Mouse (Mus musculus) frontal cortex, adult (tissue): ENCODE measurements around the gene Morn1.
A peak's percentile ranks its signal among the peaks of the same experiment; 100 is the strongest.

Experiments
- ATAC-seq: cut with Nextera tagmentation; 2 replicates; pipeline ENCODE4 v1.9.2; 2017; ENCODE audit warnings: mild to moderate bottlenecking, moderate library complexity, mixed read lengths; ENCODE audit not compliant: low TSS enrichment

The Morn1 gene

DNA sequence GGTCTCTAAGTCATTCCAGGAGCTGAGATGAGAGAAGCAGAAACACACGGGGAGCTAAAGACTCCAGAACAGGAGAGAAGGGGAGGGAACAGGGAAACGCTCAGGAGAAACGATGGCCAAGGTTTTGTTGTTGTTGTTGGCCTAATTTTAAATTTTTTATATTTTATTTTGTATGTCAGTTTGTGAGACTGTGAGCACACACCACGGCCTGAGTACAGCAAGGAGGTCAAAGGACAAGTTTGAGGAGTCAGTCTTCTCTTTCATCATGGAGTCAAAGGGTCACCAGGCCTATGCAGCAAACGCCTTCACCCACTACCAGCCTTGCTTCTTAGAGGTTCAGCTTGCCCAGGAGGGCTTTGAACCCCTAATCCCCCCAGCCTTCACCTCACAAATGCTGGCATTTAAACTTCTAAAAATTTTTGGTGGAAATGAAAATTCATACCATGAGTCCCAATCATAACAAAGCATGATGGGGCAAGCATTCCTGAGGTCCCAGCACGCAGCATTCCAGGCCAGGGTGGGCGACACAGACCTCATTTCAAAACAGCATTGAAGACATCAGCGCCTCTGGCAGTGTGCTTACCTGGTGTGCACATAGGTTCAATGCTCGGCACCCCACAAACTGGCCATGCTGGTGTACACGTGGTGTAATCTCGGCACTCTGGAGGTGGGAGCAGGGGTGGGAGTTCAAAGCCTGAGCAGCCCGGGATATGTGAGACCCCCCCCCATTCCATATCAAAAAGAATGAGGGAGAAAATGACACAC lies 53.1 kb downstream of the Morn1 start:
- ATAC-seq, result no peak

DNA sequence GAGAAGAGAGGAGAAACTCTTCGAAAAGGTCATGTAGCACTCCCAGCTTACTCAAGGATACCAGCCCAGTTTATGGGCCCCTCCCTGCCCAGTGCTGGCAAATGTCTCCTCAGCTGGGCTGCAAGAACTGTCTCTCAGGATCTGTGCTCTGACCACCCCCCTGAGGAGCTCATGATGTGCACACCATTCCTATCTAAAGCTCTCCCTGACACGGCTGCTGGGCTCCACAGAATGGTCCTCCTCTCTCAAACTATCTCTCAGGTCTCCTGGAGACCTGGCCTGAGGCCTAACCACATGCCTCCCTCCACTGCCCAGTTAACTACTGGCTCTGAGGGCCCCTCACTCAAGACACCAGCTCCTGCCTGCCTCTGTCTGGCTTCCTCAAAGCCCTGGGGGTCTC lies 53.8 kb downstream of the Morn1 start:
- ATAC-seq, result no peak

DNA sequence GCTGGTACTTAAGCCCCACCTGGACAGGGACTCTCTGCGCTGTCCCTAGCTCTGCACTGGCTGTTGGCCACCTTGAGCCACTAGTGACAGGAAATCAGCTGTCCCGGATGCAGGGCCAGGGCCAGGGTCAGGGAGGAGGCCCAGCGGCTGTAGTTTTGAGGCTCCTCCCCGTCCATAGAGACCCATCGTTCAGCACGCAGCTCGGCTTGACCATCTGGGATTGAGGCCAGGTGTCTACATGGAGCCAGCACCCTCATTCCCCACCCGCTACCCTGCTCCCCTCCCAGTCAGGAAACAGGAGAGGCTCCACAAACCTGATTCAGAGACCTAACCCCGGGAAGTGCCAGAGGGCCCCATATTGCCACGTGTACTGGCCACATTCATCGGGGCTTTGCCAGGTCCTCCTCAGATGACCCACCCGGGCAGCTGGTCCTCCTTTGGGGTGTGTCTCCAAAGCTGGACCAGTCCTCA lies 54.5 kb downstream of the Morn1 start:
- ATAC-seq, result no peak

DNA sequence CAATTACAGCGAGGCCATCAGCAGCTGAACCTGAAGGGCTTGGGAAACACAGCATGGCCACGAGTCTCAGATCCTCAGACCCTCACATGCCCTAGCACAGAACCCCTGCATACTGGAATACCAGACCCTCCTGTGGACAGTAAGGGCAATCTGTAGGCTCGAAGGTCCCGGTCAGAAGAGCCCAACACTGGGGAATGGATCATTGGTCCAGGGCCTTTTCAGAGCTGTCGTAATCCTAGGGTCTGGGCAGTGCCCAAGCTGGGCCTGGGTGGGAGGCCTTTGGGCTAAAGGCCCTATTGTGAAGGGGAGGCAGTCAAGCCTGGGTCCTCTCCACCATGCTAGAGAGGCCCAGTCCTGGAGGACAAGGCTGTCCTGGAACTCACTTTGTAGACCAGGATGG lies 56.5 kb downstream of the Morn1 start:
- no peak for ATAC-seq

DNA sequence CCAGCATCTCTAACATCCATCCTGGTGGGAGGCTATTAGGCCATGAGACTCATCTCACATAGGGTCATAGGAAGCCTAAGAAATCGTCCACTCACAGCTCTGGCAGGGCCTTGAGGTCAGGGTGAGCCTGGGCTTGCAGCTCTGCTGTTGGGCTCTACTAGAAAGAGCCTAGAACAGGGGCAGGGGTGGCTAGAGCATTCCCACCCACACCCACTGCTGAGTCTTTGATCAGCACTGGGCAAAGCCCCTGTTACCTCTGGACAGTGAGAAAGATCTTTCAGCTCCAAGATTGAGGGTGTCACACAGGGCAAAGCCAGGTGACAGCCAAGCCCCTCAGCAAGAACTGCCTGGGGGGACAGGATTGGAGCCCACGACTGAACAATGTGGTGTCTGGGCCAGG lies 57.0 kb downstream of the Morn1 start:
- ATAC-seq, result no peak

DNA sequence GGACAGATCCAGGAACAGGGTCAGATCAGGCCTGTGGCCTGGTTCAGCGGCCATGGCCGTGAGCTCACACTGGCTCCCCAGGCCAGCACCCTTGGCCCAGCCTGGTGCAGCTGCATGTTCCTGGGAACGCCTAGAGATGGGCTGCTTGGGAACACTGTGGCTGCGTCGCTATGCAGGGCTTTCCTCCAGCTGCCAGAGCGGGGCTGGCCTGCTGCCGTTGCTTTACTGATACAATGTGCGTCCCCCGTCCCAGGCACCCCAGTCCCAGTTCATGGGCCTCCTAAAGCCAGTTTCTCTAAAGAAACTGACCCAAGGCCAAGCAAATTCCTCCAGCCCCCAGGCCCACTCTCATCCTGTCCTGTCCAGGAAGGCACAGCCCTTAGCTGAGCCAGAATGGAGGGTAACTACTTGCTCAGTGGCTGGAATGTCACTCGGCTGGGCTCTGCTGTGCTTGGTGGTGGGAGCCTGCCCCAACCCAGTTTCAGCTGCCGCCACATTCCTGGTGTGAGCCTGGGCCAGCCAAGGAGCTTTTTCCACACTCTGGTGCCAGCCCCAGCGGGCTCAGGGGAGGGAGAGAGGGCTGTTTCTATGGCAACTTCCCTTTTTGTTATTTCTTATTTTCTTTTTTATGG lies 57.6 kb downstream of the Morn1 start:
- ATAC-seq, result peak; percentile 66

DNA sequence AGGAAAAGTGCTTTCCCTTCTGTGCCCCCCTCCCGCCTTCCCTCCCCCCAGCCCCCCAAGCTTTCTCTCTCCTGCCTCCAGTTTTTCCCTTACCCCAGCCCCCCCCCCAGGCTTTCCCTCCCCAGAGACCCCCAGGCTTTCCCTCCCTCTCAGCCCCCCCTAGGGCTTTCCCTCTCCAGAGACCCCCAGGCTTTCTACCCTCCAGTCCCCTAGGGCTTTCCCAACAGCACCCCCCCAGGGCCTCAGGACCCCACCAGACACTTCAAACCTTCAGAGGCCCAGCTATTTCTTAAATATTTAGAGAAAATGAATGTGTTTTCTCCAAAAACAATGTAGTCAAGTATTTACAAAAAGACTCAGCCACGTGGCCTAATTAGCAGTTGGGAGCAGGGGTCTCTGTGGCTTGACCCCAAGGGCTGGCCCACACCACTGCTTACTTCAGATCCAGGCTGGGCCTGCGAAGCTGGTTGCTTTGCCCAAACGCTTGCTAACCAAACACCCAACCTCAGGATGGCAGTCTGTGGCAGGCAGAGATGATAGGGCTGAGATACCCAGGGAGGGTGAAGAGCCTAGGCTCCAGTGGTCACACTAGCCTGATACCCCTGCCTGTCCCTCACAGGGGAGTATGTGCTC lies 58.3 kb downstream of the Morn1 start:
- ATAC-seq, result no peak

DNA sequence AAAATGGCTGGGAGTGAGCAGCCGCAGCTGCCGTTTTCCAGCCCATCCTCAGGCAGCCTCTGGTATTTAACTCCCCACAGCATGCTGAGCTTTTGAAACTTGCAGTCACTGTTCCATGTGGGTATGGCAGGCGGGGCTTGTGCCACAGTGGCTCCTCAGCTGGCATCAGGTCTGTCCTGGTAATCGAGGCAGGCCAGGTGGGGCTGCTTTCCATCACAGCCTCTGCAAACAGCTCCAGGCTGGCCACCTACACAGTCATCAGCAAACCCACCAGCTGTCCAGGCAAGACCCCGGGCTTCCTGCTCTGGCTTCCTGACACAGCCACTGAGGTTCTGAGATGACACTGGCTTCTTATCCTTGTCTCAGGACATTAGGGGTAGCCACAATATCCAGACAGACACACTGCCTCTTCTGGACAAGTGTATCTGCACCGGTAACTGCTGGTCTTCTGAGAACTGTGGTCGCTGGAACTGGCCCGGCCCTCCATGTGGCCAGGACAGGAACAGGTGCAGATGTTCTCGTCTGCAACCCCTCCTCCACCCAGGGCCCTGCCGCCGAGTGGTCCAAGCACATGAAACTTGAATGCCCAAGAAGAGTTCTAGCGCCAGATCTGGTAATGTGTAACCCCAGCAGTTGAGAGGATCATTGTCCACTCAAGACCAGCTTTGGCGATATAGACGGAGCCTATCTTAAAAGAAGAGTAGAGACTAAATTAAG lies 59.9 kb downstream of the Morn1 start:
- peak; percentile 19; the same call in 1 of the 2 replicates for ATAC-seq

DNA sequence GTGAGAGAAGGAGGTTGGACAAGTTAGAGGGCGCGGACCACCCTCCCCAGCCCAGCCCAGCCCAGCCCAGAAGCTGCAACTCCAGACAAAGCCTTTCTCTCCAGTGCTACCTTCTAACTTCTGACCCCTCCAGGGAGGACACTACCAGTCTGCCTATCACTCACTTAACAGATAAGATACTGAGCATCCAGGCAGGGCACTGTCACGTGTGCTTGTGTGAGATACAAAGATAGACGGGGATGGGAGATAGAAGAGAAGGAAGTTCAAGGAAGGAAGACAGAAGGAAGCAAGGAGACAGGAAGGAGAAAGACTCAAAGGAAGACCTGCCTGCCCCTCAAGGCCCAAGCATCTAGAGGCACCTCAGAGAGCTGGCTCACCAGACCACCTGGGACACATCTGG lies 62.1 kb downstream of the Morn1 start:
- no peak for ATAC-seq

DNA sequence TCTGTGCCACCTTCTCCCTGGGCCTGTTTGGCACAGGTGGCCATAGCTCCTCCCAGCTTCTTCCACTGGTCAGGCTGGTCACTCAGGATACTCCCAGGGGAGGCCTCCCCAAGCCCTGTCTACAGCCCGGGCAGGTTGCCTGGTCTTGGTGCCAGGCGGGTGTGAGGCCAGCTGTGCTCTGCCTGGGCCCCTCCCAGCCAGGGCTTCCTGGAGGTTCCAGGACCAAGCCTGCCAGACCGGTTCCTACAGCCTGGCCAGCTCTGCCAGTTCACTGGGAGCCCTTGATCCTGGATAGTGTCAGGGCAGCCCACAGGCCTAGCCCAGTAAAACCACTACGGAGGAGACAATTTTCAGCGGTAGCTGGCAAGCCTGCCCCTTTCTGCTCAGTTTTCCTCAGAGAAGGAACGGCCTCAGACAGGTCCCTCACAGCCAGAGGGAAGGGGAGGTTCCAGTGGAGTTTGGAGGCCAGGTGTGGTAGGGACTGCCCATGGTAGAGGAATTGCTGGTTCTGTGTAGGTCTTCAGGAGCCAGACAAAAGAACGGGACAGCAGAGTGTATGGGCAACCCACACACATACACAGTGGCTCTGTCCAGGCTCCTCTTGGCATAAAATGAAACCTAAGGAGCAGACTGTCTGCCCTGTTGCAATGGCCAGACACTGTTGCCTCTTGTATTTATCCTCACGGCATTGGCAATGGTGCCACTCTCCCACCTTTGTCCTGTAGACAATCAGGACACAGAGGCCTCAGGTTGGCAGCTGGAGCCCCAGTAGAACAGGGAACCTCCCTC lies 62.7 kb downstream of the Morn1 start:
- no peak for ATAC-seq

DNA sequence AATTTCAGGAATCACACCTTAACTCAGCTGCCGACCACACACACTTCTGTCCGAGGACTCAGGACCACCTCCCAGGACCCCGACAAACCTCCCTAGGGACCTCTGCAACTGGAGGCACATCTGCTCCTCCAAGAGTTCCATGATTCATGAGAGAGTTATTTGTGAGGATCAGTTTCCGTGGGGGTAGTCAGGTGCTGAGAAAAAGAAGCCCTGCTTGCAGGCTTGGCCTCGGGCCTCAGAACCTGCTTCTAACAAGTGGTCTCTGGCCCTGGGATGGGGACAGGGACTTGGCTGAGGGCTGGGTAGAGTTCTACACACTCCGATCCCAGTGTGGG lies 63.5 kb downstream of the Morn1 start:
- ATAC-seq, result no peak

DNA sequence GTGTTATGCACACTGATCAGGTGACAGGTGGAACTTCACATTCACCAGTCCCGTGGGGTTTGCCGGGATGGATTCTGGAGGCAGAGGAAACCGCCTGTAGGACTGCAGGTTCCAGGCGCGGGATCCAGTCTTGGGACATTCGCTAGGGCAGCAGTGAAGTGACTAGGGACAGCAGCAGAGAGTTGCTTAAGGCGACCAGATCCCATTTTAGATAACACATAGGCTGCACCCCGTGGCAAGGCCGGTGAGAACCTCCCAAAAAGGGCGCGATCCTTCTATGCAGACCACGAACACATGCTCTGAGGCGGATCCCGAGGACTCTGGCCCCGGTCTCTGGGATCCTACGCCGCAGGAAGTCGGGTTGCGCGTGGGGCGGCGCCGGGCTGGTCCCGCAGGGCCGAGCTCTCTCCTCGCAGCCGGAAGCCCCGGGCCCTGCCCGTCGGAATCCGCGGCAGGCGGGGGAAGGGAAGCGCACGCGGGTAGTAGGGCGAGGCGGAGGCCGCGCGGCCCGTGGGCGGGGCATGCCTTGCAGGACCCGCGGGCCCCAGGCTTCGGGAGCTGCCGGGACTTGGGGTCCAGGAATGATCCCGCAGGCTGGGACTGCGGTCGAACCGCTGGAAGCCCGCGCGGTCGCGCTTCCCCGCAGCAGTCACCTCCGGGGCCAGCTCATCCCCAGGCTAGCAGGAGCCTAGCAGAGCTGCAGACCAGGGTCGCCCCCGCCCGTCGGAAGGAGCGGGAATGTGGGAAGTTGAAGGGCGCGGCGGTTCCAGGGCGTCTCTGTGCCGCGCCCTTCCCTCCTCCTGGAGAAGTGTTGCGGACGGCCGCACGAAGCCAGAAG lies 64.1 kb downstream of the Morn1 start:
- peak; percentile 35; the same call in 1 of the 2 replicates for ATAC-seq

DNA sequence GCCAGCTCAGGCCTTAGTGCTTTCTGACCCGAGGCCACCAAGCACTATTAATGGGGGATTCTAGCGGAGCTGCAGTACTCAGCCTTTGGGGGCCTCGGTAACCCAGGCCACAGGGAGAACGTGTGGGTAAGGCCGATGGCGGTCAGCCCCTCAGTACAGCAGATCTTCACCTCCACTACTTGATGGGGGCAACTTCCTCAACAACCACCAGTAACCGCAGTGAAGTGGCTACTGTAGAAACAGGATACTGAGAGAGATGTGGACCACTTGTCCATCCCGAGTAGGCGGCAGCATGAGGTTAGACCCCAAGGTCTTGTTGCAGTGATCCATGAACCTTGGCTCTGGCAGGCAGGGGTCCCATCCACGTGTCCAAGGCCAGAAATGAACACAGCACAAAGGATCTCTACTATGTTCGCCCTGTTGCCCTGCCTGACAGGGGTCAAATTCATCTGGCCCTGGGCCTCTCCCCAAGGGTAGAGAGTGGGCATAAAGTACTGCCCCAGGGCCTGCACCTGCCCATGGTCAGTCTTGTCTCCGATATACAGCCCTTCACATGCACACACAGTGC lies 64.9 kb downstream of the Morn1 start:
- no peak for ATAC-seq

DNA sequence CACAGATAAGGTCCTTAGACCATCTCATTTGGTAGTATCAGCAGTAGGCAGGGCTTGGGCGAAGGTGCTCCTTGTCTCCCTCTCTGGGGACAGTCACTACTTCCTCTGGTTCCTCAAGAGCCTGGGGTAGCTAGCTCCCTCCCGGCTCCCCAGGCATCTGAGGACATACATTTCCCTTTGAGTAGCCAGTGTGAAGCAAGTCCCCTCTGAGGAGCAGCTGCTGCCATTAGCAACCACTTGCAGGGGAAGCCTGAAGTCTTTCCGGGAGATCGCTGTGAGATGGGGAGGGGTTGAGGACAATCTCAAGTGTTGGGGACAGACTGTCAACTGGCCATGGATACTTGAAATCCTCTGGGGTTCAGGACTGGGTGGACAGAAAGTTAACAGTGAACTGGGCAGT lies 65.5 kb downstream of the Morn1 start:
- no peak for ATAC-seq

DNA sequence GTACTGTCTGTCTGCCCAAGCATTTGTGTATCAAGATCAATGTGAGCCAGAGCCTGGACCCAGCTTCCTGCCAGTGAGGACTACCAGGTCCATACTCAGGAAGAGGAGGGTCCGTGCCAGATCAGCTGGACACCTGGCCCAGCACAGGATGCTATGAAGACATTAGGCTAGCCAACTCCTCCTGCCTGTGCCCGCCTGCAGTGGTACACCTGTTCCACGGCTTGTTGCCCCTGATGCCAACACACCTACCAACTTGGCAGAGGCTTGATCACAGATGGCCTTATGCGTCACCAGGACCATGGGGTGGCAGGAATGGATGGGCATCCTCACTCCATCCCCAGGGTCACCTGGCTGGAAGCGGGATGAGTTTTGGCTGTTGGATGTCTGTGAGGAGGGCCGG lies 66.1 kb downstream of the Morn1 start:
- no peak for ATAC-seq

DNA sequence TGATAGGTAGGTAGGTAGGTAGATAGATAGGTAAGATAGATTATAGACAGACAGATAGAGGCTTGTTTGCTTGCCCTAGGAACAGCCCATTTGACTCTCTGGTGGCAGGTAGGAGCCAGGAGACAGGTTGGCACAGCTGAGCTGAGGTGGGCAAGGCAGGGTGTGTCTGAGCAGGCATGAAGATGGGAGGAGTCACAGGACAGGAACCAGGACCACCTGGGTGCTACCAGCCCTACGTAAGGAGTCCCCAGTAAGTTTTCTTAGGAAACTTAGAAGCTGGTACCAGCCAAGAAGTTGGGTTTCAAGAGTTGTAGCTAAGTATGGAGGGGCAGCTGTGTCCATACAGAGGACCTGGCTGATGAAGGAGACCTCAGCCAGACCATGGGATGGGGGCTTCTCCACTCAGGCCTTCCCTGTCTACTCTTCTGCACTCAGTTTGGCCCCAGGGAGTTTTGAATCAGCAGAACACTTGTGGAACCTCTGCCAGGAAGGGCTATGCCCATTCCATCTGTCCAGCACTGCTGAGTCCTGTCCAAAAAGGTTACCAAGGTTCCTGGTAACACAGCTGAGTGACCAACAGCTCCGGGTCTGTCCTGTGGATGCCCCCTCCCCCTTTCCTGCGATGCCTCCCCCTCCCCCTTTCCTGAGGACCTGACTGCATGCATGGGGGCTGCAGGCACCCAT lies 67.2 kb downstream of the Morn1 start:
- ATAC-seq, result no peak

DNA sequence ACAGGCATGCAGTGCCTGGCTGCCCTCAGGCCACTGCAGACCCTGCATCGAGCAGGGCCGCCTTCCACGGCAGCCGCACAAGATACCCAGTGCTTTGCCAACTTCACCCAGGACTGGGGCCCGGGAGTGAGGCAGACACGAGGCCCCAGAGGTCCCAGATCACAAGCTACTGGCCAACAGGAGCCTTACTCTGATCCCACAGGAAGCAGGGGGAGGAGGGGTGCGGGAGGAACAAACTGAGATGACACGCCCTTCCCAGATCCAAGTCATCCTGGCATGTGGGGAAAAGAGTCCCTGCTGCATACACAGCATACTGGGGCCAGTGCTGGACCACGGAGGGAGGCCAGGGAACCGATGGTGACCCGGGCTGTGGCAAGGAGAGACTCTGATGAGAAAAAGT lies 68.6 kb downstream of the Morn1 start:
- ATAC-seq, result no peak

DNA sequence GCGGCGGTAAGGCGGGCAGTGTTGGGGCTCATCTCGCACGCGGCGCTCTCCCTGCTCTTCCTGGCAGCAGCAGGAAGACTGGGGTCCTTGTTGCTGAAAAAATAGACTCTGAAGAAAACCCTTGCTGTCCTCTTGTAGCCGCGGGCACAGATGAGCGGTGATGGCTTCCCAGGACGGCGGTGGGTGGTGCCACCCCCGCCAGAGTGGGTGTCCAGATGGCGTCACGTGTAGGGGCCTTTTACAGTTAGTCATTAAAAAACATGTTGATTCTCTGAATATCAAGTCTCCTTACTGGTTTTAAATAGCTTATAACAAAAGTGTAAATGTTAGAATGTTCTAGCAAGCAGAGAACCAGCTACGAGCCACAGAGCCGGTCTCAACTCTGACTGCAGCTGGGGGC lies 70.4 kb downstream of the Morn1 start:
- no peak for ATAC-seq

DNA sequence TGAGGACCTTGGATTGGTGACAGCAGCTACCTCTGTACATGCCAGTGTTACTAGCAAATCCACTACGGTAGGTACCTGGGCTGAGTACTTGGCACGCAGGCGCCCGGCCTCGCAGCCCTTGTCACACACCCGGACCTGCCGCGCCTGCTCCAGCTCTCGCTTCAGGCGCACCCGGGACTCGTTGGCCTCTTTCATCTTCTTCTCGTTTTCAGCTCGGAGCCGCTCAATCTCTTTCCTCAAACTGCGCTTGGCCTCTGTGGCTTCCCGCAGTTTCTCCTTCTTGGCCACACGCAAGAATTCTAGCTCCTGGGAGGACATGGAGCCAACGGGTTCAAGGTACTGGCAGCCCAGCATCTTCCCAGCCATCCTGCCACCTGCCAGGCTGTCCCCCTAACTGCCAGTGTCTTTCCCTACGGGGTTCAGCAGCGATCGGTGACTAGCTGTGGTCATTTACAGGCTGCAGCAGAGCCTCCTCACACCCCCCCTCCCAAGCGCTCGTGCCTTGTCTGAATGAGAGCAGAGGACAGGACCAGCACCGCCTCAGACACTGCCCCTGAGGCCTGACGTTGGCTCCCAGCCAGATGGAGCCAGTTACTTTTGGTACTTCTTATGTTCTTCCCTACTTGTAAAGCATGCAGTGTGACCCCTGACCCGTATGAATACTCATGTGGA lies 71.6 kb downstream of the Morn1 start:
- no peak for ATAC-seq
